Mouse (Mus musculus) midbrain, embryonic 10.5 days (tissue): ENCODE data around the gene Dcun1d5. TPM values are rescaled to one million over a fixed set of nuclear protein-coding genes. Genes with fewer than 3 reads are reported as not detected.

Source experiments
- DNase-seq: peaks from one replicate; pipeline ENCODE4 v3.0.0-alpha.2; 2017; ENCODE audit warnings: low spot score
- H3K27ac ChIP-seq: fragments of 300-500 bp; sonication (generic); replicated peaks from 2 replicates; pipeline ENCODE4 v1.5.1; 2016; ENCODE audit warnings: mild to moderate bottlenecking
- H3K27me3 ChIP-seq: fragments of 300-500 bp; sonication (generic); 2 replicates; pipeline ENCODE4 v1.6.1; 2016; ENCODE audit warnings: low read depth, mild to moderate bottlenecking; ENCODE audit not compliant: poor library complexity, severe bottlenecking
- H3K36me3 ChIP-seq: fragments of 300-500 bp; sonication (generic); 2 replicates; pipeline ENCODE4 v1.6.1; 2016; ENCODE audit warnings: mild to moderate bottlenecking, moderate library complexity
- H3K4me1 ChIP-seq: fragments of 300-500 bp; sonication (generic); 2 replicates; pipeline ENCODE4 v1.6.1; 2016
- H3K4me3 ChIP-seq: fragments of 300-500 bp; sonication (generic); 2 replicates; pipeline ENCODE4 v1.5.1; 2016; ENCODE audit warnings: mild to moderate bottlenecking, moderate library complexity
- H3K9me3 ChIP-seq: fragments of 300-500 bp; sonication (generic); replicated peaks from 2 replicates; pipeline ENCODE4 v1.6.1; 2016; ENCODE audit warnings: mild to moderate bottlenecking
- WGBS: fragments of 180-500 bp; shearing (Covaris S2); methylation state at CpG from one replicate; pipeline ENCODE4 v1.1.7; 2016; 5-methylcytosine and 5-hydroxymethylcytosine counted together
- polyA plus RNA-seq: library from polyadenylated mRNA; unstranded; fragments of >200 nt; fragmentation: Nextera tagmentation; extraction: Ambion mirVana; gene quantifications from 2 replicates; pipeline ENCODE4 v1.2.1, GENCODE M21; 2016

The Dcun1d5 gene
- polyA plus RNA-seq, 1 experiment from 2014 or later: 114 TPM

GRCm38 (mm10) chr9:7221460-7221859 lies 37.1 kb downstream of the Dcun1d5 start:
- H3K27me3 ChIP-seq: no peaks in the 10 kb centered on the region
- DNase-seq: no peak
- 88% methylated on average over 7 of the region's 7 CpGs for WGBS
- H3K27ac ChIP-seq: no peak overlapping the region
- no peaks in the 10 kb centered on the region for H3K9me3 ChIP-seq
- no peaks in the 10 kb centered on the region for H3K4me1 ChIP-seq
- no peak overlapping the region for H3K4me3 ChIP-seq
- 0 out of 2 replicates have a peak, but pooled peaks cover 3% of the 10 kb centered on the region for H3K36me3 ChIP-seq

DNA sequence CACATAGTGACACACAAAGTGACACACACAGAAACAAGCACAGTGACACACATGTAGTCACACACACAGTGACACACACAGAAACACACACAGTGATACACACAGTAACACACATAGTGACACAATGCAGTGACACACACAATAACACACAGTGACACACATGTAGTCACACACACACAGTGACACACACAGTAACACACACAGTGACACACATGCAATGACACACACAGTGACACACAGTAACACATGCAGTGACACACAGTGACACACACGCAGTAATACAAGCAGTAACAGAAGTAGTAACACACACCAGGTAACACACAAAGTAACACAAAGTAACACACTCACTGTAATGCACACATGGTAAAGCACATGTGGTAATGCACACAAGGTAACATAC lies 54.3 kb downstream of the Dcun1d5 start:
- 97% methylated on average over 1 of the region's 1 CpGs for WGBS
- DNase-seq: no peak
- H3K9me3 ChIP-seq: no peaks in the 10 kb centered on the region
- H3K4me3 ChIP-seq: no peak overlapping the region
- H3K4me1 ChIP-seq: no peaks in the 10 kb centered on the region
- no peaks in the 10 kb centered on the region for H3K36me3 ChIP-seq
- no peaks in the 10 kb centered on the region for H3K27me3 ChIP-seq
- H3K27ac ChIP-seq: no peak overlapping the region

DNA sequence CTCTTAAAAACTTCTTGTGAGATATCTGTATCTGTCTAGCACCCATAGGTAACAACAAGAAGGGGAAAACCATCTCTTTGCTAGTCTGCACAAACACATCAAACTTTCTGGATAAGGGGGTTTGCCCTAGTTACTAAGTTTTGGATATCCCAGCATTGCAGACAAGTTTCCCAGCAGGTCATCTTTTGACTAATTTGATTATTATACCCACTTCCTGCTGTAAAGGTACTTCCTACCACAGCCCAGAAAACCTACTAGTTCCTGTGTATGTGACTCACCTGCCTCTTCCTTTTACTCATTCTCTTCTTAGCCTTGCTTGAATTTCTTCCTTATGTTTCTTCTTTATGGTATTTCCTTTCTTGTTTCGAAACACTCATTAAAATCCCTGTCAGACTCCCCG lies 55.6 kb downstream of the Dcun1d5 start:
- no peak for DNase-seq
- H3K27ac ChIP-seq: no peak overlapping the region
- H3K36me3 ChIP-seq: no peaks in the 10 kb centered on the region
- WGBS: 89% methylated on average over 2 of the region's 2 CpGs
- no peak overlapping the region for H3K4me3 ChIP-seq
- no peaks in the 10 kb centered on the region for H3K4me1 ChIP-seq
- no peaks in the 10 kb centered on the region for H3K27me3 ChIP-seq
- H3K9me3 ChIP-seq: no peaks in the 10 kb centered on the region

GRCm38 (mm10) chr9:7252797-7253654 lies 68.7 kb downstream of the Dcun1d5 start:
- H3K27ac ChIP-seq: no peak overlapping the region
- no peaks in the 10 kb centered on the region for H3K27me3 ChIP-seq
- H3K4me1 ChIP-seq: peaks cover 10% of the 10 kb centered on the region
- no peak overlapping the region for H3K4me3 ChIP-seq
- no peaks in the 10 kb centered on the region for H3K36me3 ChIP-seq
- DNase-seq: no peak
- H3K9me3 ChIP-seq: no peaks in the 10 kb centered on the region
- WGBS: 62% methylated on average over 1 of the region's 1 CpGs

Other genes starting within 250 kb of the Dcun1d5 start
- 24.3 and 24.9 TPM in 2 replicates for gene Dync2h1, start 74 bp upstream of the Dcun1d5 start, polyA plus RNA-seq
- not detected in 2 replicates for gene Mmp13, start 88.0 kb downstream of the Dcun1d5 start, polyA plus RNA-seq
- gene Mmp12, start 159.9 kb downstream of the Dcun1d5 start, polyA plus RNA-seq: not detected in 2 replicates
- not detected in 2 replicates for gene Mmp1b, start 203.5 kb downstream of the Dcun1d5 start, polyA plus RNA-seq